Mouse (Mus musculus) lung, adult 2 months (tissue): Measurements from ENCODE around the gene Rbfox2.
A peak's percentile ranks its signal among the peaks of the same experiment; 100 is the strongest.

Experiments used
- CTCF ChIP-seq: fragments of 200-500 bp; IDR thresholded peaks from 2 replicates; pipeline ENCODE4 v1.5.1; 2011; ENCODE audit warnings: mild to moderate bottlenecking, low read length, control low read depth; ENCODE audit not compliant: insufficient read depth
- POLR2A ChIP-seq: fragments of 200-500 bp; IDR thresholded peaks from 2 replicates; pipeline ENCODE4 v1.6.1; 2011; ENCODE audit warnings: low read depth, mild to moderate bottlenecking, control low read depth, low read length, borderline replicate concordance; ENCODE audit errors: extremely low read depth

DNA sequence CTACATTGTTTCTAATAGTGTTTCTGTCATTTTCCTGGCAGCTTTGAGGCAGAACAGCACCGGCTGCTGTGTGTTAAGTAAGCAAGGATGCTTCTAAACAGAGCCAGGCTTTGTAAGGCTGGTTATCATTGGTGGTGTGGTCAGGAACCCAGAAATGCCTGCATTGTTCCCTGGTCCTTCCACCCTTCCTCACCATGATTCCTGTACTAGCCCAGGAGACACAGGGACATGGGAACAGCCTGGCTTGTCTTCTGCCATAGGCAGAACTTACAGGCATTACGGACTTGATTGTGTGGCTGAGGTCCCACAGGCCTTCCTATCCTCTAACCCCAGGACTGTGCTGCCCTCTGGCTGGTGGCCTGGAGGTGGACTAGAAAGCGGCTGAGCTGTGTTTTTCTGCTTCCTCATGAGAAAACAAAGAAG is 238.4 kb downstream of the Rbfox2 start:
- 0 out of 2 replicates have a peak, but pooled peaks have one; percentile 14 for TF ChIP-seq CTCF
- no peak for TF ChIP-seq POLR2A
